Mouse (Mus musculus) liver, postnatal 0 days (tissue): ENCODE measurements around the gene Lonp2.

ENCODE experiments used
- CTCF ChIP-seq: sonication (generic); IDR thresholded peaks from 2 replicates; pipeline ENCODE4 v1.5.1; 2016; ENCODE audit warnings: antibody characterized with exemption, low read depth
- EP300 ChIP-seq: IDR thresholded peaks from 2 replicates; pipeline ENCODE4 v1.6.1; 2016; ENCODE audit warnings: antibody characterized with exemption, low read depth, mild to moderate bottlenecking

DNA sequence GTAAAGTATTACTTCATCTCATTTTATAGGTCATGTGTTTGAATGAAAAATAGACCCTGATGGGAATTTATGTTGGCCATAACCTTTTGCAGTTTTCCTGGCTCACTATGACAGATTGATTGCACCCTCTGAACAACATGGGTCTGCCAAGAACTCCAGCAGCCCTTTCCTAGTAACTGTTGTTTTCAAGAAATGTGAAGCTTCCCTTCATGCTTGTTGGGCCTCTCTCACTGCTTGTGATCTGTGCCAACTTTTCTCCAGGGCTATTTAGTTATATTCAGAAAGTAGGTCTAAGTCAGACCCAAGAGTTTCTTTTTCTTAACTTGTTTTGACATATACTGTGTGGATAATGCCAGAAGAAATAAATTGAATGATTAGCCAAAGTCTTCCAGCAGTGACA, 44.9 kb downstream of the Lonp2 start:
- TF ChIP-seq CTCF, result no peak
- no peak for TF ChIP-seq EP300
